Mouse (Mus musculus) neural tube, embryonic 14.5 days (tissue): ENCODE measurements around the gene Ovca2. TPM values are rescaled to one million over a fixed set of nuclear protein-coding genes. Genes with fewer than 3 reads are reported as not detected.
A peak's percentile ranks its signal among the peaks of the same experiment; 100 is the strongest.

ENCODE experiments used
- ATAC-seq: fragments of 200-750 bp; cut with Nextera tagmentation; 2 replicates; pipeline ENCODE4 v1.8.0; 2017; ENCODE audit warnings: low read depth, mild to moderate bottlenecking, moderate TSS enrichment, moderate library complexity
- H3K27ac ChIP-seq: fragments of 300-500 bp; sonication (generic); 2 replicates; pipeline ENCODE4 v1.5.1; 2014; ENCODE audit warnings: low read depth, mild to moderate bottlenecking, control low read depth, low read length, moderate library complexity, mixed read lengths
- H3K27me3 ChIP-seq: fragments of 300-500 bp; sonication (generic); 2 replicates; pipeline ENCODE4 v1.6.1; 2014; ENCODE audit warnings: low read length; ENCODE audit not compliant: control insufficient read depth, insufficient read depth
- H3K36me3 ChIP-seq: fragments of 300-500 bp; sonication (generic); 2 replicates; pipeline ENCODE4 v1.6.1; 2014; ENCODE audit warnings: low read length, mixed read lengths; ENCODE audit not compliant: control insufficient read depth, insufficient read depth
- H3K4me1 ChIP-seq: fragments of 300-500 bp; sonication (generic); 2 replicates; pipeline ENCODE4 v1.6.1; 2014; ENCODE audit warnings: low read length; ENCODE audit not compliant: control insufficient read depth, insufficient read depth
- H3K4me2 ChIP-seq: fragments of 300-500 bp; sonication (generic); 2 replicates; pipeline ENCODE4 v1.6.1; 2014; ENCODE audit warnings: mild to moderate bottlenecking, low read depth, low read length, control low read depth
- H3K4me3 ChIP-seq: fragments of 300-500 bp; sonication (generic); 2 replicates; pipeline ENCODE4 v1.5.1; 2014; ENCODE audit warnings: low read depth, low read length, control low read depth, mixed read lengths
- H3K9ac ChIP-seq: fragments of 300-500 bp; sonication (generic); replicated peaks from 2 replicates; pipeline ENCODE4 v1.6.1; 2014; ENCODE audit warnings: low read depth, mild to moderate bottlenecking, control low read depth, low read length, mixed read lengths
- H3K9me3 ChIP-seq: fragments of 300-500 bp; sonication (generic); 2 replicates; pipeline ENCODE4 v1.6.1; 2016; ENCODE audit warnings: low read length; ENCODE audit not compliant: control insufficient read depth
- WGBS: fragments of 180-500 bp; shearing (Covaris S2); extraction: QIAGEN DNeasy Blood & Tissue Kit; methylation state at CpG from one replicate; pipeline ENCODE4 v1.1.7; 2014; 5-methylcytosine and 5-hydroxymethylcytosine counted together
- polyA plus RNA-seq: library from polyadenylated mRNA; unstranded; fragments of >200 nt; fragmentation: Nextera tagmentation; extraction: Ambion mirVana; gene quantifications from 2 replicates; pipeline ENCODE4 v1.2.1, GENCODE M21; 2014

Ovca2 gene
- polyA plus RNA-seq: 15.3 and 20.7 TPM in 2 replicates

GRCm38 (mm10) chr11:75178672-75179208 lies at the start of gene Ovca2:
Gene Ovca2, minus strand, starts transcription at chr11:75178835.
- Histone ChIP-seq H3K4me1 (peaks cover 18% of the 10 kb centered on the region; the same call in 1 of the 2 replicates), H3K36me3 (0 out of 2 replicates have a peak, but pooled peaks cover 3% of the 10 kb centered on the region), H3K9ac (peak within 1 kb of the TSS; percentile 65), H3K4me2 (peak within 1 kb of the TSS; percentile 97), H3K9me3 (no peaks in the 10 kb centered on the region), H3K4me3 (peak within 1 kb of the TSS; percentile 75), H3K27me3 (no peaks in the 10 kb centered on the region), H3K27ac (peak within 1 kb of the TSS; percentile 83)
- ATAC-seq: peak; percentile 95
- under 1% methylated on average over 33 of the region's 33 CpGs for WGBS

- Histone ChIP-seq H3K27ac (no peak overlapping the region), H3K9ac (no peak overlapping the region), H3K4me2 (no peak overlapping the region), H3K36me3 (no peaks in the 10 kb centered on the region), H3K27me3 (no peaks in the 10 kb centered on the region), H3K9me3 (no peaks in the 10 kb centered on the region), H3K4me1 (no peaks in the 10 kb centered on the region), H3K4me3 (no peak overlapping the region)
- no peak for ATAC-seq
- 60% methylated on average over 3 of the region's 3 CpGs for WGBS
Measured at GRCm38 (mm10) chr11:75227632-75228031, 49.0 kb upstream of the Ovca2 start.

- no peak overlapping the region for H3K27ac ChIP-seq
- no peaks in the 10 kb centered on the region for H3K9me3 ChIP-seq
- H3K36me3 ChIP-seq: no peaks in the 10 kb centered on the region
- H3K9ac ChIP-seq: no peak overlapping the region
- H3K4me3 ChIP-seq: no peak overlapping the region
- no peaks in the 10 kb centered on the region for H3K27me3 ChIP-seq
- H3K4me2 ChIP-seq: no peak overlapping the region
- 88% methylated on average over 4 of the region's 4 CpGs for WGBS
- no peak for ATAC-seq
- H3K4me1 ChIP-seq: no peaks in the 10 kb centered on the region; the same call in 1 of the 2 replicates
Measured at GRCm38 (mm10) chr11:75224835-75225234, 46.2 kb upstream of the Ovca2 start.

GRCm38 (mm10) chr11:75224062-75224461 lies 45.4 kb upstream of the Ovca2 start:
- H3K4me1 ChIP-seq: no peaks in the 10 kb centered on the region; the same call in 1 of the 2 replicates
- no peak for ATAC-seq
- no peak overlapping the region for H3K27ac ChIP-seq
- 77% methylated on average over 12 of the region's 12 CpGs for WGBS
- H3K4me2 ChIP-seq: no peak overlapping the region
- H3K27me3 ChIP-seq: no peaks in the 10 kb centered on the region
- H3K9me3 ChIP-seq: no peaks in the 10 kb centered on the region
- H3K4me3 ChIP-seq: no peak overlapping the region
- H3K9ac ChIP-seq: no peak overlapping the region
- H3K36me3 ChIP-seq: no peaks in the 10 kb centered on the region

GRCm38 (mm10) chr11:75220517-75221145 lies 42.0 kb upstream of the Ovca2 start:
- Histone ChIP-seq H3K27me3 (no peaks in the 10 kb centered on the region), H3K36me3 (no peaks in the 10 kb centered on the region), H3K4me1 (peaks cover 3% of the 10 kb centered on the region; the same call in 1 of the 2 replicates), H3K9me3 (no peaks in the 10 kb centered on the region), H3K9ac (no peak overlapping the region), H3K4me3 (no peak overlapping the region), H3K27ac (no peak overlapping the region), H3K4me2 (no peak overlapping the region)
- ATAC-seq: no peak
- 79% methylated on average over 4 of the region's 6 CpGs for WGBS

- Histone ChIP-seq H3K9me3 (no peaks in the 10 kb centered on the region), H3K4me1 (peaks cover 6% of the 10 kb centered on the region; the same call in 1 of the 2 replicates), H3K36me3 (no peaks in the 10 kb centered on the region), H3K27me3 (no peaks in the 10 kb centered on the region), H3K4me2 (no peak overlapping the region), H3K27ac (no peak overlapping the region), H3K4me3 (no peak overlapping the region), H3K9ac (no peak overlapping the region)
- 50% methylated on average over 9 of the region's 9 CpGs for WGBS
- ATAC-seq: no peak
Measured at GRCm38 (mm10) chr11:75220115-75220514, 41.5 kb upstream of the Ovca2 start.

- Histone ChIP-seq H3K4me1 (peaks cover 19% of the 10 kb centered on the region), H3K4me2 (peak overlapping the region; percentile 47), H3K9me3 (no peaks in the 10 kb centered on the region), H3K27me3 (no peaks in the 10 kb centered on the region), H3K27ac (peak overlapping the region; percentile 70; the same call in 1 of the 2 replicates), H3K36me3 (no peaks in the 10 kb centered on the region), H3K9ac (peak overlapping the region; percentile 39), H3K4me3 (peak overlapping the region; percentile 19; the same call in 1 of the 2 replicates)
- ATAC-seq: peak; percentile 36
- 18% methylated on average over 13 of the region's 13 CpGs for WGBS
Measured at GRCm38 (mm10) chr11:75214081-75214950, 35.7 kb upstream of the Ovca2 start.

GRCm38 (mm10) chr11:75213372-75214080 lies 34.9 kb upstream of the Ovca2 start:
- H3K4me3 ChIP-seq: peak overlapping the region; percentile 19; the same call in 1 of the 2 replicates
- H3K4me2 ChIP-seq: peak overlapping the region; percentile 47
- H3K9ac ChIP-seq: peak overlapping the region; percentile 39
- peak; percentile 70 for ATAC-seq
- H3K36me3 ChIP-seq: no peaks in the 10 kb centered on the region
- 3% methylated on average over 34 of the region's 35 CpGs for WGBS
- H3K9me3 ChIP-seq: no peaks in the 10 kb centered on the region
- H3K27ac ChIP-seq: peak overlapping the region; percentile 70
- H3K4me1 ChIP-seq: peaks cover 19% of the 10 kb centered on the region
- H3K27me3 ChIP-seq: no peaks in the 10 kb centered on the region
